Mouse (Mus musculus) 416B (cell line): ENCODE results near the gene Myh7b.

Source experiments
- DNase-seq: peaks from one replicate; pipeline ENCODE4 v3.0.0; 2011; ENCODE audit warnings: low read depth

The Myh7b gene

DNA sequence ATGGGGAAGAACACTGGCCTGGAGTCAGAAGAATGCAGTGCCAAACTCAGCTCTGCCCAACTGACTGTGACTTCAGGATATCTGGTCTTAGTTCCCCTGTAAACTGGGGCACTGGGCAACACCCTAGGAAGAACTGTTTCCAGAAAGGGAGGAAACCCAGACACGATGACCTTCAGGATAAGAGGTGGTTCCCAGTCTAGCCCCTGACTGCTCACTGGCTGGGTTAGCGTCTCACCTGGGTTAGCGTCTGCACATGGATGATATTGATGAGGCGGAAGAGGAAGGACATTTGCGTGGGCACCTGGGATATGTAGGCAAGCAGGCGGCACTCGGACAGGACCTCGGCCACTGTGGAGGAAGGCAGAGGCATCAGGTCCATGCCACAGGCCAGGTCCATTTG, 24.9 kb downstream of the Myh7b start:
- no peak for DNase-seq

DNA sequence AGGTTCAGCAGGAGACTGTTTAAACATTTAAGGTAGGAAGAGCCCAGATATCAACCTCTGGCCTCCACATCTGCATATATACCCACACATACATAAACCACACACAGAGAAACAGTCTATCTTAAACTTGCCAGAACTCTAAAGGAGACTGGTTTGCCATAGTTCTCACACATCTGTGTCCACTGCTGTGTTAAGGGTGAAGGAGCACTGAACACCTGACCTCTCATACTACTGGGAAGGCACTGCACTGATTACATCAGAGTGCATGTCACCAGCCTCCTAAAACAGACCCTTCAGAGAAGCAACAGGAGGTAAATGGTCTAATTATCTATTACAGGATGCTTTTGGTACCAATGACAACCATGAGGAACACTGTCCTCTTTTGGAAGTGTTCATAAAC, 25.9 kb downstream of the Myh7b start:
- no peak for DNase-seq

DNA sequence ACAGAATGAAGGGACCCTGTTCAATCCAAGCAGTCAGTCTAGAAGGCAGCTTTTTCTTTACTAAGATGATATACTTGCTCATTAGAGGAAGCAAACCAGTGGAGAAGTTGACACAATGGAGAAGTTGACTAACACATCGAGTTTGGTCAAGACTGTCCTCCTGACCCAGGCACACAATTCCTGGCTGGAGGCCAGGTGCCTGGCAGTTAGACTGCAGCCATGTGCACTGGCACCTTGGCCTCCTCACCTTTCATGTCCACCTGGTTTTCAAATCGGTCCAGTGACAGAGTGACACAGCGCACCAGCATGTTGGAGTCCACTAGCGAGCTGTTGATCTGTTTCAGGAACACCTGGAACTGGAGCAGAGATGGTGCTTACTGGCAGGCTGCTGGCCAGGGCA, 26.4 kb downstream of the Myh7b start:
- DNase-seq = peak; percentile 52

DNA sequence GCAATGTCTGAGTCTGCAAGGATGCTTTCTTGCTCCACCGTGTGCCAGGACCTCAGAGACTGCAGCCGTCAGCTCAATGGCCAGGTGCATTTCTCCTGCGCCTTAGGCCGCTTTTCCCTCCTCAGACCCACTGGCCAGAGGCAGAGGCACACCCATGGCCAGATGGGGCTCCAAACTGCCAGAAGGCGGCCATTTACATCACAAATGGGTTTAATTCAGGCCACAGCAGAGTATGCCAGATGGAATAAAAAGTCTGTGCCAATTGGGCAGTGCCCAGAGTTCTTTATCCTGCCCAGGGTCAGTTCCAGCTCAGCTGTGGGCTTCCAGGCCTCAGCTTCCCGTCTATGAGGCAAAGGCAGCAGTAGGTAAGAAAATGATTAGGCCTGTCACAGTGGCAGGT, 29.6 kb downstream of the Myh7b start:
- DNase-seq = no peak

DNA sequence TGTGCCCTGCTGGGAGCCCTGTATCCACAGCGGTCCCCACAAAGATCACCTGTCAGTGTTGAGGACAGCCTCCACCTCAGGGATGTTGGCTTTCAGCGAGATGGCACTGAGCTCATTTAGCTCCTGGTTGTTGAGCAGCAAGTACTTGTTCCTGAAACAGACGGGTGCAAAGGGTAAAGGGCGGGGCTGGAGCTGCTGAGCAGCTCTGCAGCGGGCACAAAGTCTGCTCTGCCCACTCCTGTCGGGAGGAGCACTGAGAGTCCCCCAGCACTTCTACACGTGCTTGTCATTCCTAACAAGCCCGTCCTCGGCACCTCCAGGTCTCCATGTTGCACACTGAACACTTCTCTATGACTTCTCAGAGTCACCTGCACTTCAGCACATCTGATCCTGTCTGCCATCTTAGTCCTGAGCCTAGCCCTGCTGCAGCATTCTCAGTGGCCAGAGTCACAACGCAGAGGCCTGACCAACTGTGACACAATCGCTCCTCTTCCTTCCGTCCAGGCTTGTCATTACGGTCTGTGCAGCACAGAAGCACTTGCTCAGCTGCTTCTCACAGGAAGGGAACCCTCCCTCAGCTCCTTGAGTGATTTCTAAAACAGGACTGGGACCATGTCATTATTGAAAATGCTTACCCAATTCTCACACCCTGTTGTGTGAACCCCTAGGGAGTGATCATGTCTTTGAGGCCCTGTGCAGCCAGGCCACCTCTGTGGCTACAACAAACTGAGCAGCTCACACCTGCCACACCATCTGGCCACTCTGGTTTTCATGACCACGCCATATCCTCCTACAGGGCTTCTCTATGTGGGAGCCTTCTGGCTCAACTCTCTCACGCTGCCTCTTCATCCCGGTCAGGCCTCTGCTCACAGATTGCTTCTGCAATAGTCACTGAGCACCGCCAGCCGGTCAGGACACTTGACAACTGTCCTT, 30.8 kb downstream of the Myh7b start:
- DNase-seq = peak; percentile 11

DNA sequence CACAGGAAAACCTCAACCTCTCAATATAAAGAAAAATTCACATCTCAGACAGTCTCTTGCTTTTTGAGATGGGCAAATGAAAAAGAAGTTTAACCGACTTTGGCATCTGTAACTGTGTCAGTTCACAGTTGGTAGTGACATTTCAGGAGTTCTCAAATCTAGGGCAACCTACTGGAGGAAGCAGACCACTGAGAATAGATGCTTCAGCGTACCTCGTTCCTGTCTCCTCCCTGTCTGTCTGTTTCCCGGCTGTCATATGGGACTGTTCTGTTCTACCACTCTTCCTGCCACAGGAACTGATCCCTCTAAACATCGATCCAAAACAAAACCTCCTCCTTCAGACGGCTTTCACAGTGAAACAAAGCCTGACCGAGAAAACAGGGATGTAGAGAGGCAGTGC, 34.7 kb downstream of the Myh7b start:
- no peak for DNase-seq

DNA sequence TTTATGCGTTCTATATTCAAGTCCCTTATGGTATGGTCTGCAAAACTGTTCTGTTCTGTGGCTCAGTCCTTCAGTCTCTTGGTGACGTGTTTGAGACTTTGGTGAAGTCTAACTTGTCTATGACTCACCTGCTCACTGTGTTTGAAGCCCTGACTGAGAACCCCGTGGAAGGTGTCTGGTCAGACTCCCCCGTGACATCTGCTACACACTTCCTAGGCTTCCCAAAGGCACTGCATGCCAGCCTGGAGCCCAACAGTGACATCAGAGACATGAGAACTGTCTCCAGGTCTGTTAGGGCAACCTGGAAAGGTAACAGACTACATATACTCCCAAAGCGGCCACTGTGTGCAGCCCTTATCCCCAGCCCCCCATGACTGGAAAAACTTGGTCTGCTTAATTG, 41.6 kb downstream of the Myh7b start:
- no peak for DNase-seq

DNA sequence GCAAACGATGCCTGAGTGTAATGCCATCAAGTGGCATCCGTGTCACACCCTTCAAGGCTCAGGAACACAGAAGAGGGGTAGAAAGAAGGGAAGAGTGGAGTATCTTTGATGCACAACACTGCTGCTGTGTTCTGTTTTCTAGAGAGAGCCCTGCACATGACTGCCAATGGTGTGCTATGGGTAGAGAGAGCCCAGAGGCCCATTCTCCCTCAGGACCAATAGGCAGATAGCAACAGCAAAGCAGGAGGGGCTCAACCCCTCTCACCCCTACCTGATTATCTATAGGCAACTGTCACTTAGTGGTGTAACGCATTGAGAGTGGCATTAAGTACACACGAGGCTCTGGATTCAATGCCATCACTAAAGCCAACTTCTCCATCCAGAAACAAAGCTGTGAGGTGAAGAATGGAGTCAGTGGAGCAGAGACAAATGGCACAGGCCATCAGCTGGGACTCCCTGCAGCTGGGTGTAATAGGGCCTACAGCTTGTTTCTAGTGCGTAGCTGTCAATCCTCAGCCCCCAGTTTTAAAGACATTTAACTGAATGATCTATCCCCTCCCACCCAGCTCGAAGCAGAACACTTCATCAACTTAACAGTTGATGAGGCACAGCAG, 44.9 kb downstream of the Myh7b start:
- DNase-seq = no peak

DNA sequence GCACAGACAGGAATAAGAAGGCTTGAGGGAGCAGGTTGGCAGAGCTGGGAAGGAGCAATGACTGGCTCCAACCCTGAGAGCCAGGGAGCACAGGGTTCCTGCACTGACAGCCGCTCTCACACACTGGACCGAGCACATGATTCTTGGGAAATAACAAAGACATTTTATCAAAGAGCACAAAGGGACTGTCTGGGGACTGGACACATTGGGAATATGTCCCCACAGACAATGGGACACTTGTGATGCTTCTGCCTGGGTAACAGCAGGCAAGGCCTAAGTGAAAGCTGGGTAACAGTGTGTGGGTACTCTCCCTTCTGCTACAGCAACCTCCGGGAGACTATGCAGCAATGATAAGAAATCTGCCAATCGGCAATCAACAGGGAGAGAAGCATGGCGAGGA, 51.4 kb downstream of the Myh7b start:
- DNase-seq = no peak

DNA sequence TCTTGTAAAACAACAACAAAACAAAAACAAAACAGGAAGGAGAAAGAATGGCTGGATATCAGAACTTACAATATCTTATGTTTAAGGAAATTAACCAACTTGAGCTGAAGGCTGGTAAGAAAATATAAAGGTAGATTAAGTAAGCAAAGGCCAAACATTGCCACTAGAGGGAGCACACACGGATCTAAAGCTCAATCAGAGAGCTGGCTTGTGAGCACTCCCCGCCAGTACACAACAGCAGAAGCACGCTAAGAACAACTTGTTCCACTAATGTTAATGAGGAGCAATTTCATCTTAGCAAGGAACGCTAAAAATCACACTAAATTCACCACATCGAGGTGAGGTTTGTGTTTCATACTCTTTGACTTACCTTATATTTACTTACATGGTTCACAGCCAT, 52.1 kb downstream of the Myh7b start:
- peak; percentile 71 for DNase-seq

DNA sequence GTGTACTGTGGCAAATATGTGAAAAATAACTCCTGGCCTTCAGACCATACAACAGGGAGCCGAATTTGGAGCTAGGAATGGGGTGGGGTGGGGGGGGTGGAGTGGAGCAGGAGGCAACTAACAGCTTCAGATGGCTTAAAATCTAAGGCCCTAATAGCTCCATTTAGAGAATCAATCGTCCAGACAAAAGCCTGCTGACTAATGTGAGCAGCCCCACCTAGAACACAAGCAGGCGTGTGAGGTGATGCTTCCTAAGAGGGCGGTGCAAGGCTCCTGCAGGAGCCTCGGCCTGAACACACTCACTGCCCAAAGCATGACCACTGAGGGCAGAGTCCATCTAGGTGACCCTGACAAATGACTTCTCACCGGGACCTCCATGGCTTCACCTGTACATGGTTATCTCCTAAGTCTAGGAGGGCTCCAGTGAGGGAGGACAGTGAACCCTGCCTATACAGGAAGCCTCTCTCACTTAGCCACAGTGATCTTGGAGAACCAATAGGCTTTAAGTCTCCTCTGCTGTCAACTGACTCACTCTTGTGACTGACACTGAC, 53.0 kb downstream of the Myh7b start:
- DNase-seq = no peak

DNA sequence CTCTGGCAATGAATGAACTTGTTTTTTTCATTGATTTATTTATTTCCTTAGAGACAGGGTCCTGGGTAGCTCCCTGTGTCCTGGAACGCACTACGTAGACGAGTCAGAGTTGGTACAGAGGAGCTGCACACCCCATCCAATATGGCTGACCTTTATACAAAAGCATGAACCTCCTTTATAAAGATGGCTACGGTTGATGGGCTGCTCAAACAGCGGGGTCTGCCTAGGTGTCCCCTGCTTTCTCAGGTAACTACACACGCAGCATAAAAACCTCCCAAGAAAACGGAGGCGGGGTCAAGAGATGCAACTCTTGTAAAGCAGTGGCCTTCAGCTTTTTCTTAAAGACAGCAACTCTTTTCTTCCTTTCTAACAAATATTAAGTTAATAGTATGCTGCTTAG, 56.9 kb downstream of the Myh7b start:
- no peak for DNase-seq

DNA sequence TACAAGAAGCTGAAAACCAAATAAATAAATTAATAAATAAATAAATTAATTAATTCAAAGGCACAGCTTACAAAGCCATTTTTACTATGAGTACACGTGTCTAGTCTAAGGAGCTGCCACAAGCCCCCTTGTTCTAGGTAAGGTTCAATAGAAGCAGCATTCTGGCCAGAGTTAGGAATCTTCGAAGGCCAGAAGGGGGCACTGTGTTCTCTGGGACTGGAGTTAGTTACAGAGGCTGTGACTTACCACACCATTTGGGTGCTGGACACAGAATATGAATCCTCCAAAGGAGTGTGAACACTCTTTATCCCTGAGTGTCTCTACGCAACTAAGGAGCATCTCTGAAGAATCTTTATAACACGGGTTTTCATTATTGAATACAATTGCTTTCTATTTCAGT, 57.4 kb downstream of the Myh7b start:
- peak; percentile 67 for DNase-seq

DNA sequence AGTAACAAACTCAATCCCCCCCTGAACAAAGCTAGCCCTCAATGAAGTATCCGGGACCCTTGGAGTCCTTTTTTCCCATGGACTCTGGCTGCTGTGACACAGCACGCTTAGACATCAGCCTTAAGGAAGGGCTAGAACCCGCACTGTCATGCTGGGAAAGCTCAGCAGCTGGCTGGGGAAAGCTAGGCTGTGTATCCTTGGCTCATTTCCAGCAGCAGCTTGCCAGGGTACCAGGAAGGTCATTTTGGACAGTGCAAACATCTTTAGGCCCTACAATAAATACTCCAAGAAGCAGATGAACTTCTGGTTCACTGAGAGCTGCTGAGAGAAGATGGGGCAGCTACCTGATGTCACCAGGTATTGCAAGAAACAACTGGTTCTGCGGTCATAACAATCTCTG, 60.2 kb downstream of the Myh7b start:
- no peak for DNase-seq

DNA sequence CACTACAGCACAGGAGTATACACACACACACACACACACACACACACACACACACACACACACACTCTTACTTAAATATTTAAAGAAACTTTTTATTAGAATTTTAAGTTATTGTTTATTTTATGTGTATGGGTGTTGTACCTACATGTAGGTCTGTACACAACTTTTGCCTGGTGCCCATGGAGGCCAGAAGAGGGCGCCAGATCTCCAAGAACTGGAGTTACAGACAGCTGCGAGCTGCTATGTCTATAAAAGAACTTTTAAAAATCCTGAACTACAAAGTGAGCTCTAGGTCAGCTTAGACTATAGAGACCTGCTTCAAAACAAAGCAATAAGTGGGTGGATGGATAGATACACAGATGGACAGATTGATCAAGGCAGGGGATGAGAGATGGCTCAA, 62.5 kb downstream of the Myh7b start:
- DNase-seq = peak; percentile 87

DNA sequence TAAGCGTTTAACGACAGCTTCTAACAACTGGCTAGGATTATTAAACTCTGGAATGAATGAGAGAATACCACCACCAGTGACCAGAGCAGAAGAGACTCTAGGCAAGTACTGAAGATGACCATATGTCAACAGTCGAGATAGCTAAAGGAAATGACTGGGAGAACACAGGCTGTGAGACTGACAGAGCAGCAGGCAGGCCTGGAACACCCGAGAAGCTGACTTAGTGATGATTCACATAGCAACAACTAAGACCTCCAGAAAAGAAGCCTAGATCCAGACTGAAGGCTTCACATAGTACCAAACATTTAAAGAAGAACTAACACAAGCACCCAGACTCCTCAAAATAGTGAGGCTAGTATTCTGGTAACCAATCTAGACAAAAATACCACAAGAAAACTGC, 64.1 kb downstream of the Myh7b start:
- peak; percentile 74 for DNase-seq

DNA sequence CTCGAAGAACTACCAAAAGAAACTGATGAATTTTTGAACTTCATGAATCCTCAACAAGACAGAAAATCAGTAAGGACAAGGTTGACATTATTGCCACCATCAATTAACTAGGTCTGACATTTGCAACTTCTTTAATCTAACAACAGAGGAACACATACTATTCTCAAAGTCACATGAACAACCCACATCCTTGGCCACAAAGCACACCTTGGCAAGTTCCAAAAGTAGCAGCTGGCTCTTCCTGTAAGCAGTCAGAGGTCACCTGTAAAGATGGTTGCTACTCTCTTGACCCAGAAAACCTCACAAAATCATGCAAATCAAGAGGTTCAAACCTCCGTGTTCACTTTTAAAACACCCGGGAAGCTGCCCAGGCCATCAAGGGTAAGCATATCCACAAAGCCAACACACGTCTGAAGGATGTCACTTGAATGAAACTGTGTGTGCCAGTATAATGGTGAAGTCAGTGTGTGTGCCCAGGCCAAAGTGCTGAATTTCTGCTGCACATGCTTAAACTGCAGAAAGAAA, 68.6 kb downstream of the Myh7b start:
- DNase-seq = no peak

DNA sequence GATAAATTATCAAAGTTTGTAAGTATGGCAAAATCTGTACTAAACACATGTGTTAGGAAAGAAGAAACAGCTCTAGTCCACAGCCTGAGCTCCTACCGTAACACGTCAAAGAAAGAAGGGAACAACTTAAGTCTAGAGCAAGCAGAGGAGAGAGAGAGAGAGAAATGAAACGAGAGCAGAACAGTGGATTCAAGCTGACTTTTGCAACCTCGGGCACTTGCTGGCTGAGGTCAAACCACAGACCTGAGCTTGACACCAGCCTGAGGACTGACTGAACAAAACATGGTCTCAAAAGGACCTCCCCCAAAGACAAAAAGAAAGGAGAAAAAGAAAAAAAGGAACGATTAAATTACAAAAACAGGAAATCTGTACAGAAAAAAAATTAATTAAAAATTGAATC, 69.6 kb downstream of the Myh7b start:
- peak; percentile 75 for DNase-seq

DNA sequence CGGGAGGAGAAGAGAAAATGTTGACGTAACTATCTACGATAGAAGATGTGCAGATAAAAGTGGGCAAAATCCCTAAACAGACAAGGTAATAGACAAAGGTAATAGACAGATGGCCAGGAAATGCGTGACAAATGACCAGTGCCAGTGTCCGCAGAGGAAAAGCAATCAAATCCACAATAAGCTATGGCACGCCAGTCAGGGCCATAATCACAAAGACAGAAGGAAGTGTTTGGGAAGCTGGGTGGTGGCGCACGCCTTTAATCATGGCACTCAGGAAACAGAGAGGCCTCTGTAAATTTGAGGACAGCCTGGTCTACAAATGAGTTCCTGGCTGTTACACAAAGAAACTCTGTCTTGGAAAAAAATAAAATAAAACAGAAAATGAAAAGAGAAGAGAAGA, 70.2 kb downstream of the Myh7b start:
- no peak for DNase-seq

DNA sequence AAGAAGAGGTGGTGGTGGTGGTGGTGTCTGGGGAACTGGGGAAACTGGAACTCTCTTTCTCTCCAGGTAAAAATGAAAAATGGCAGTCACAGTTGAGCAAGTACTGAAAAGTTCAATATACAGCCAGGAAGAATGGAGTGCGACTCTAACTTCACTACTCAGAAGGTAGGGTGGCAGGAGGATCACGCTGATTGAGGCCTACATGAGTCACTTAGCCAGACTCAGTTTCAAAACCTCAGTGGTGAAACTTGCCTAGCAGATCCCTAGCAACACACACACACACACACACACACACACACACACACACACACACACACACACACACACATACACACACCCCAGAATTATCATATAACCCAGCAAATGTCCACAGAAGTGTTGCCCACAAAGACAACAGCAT, 70.9 kb downstream of the Myh7b start:
- peak; percentile 84 for DNase-seq

DNA sequence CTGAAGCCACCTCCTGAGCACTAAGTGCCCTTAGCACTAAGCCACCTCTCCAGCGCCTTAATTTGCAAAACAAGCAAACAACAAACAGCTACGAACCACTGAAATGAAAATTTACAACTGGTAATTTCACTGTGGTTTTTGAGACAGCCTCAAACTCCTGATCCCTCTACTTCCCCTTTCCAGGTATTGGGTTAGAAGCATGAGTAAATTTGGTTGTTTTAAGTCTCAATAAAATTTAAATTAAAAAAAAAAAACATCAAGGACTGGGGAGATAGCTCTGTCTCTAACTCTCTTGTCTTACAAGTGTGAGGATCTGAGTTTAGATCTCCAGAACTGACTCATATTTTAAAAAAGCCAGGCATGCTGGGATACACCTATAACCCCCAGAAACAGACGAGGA, 72.1 kb downstream of the Myh7b start:
- no peak for DNase-seq

DNA sequence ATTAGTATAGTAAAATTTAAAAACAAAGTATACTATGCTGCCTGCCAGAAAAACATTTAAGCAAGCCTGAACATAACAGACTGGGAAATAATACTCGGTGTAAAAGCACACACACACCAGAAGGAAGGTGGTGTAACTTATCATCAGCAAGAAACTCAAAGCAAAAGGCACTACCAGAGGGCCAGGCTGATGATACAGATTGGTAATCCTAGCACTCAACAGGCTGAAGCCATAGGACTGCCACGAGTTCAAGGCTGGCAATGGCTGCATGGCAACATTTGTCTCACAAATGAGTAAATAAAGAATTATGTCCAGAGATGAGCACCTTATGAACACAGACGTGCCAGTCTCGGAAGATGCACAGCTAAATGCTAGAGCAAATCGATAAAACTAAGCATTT, 72.8 kb downstream of the Myh7b start:
- no peak for DNase-seq
